Mouse (Mus musculus): Measurements from ENCODE around the gene Mov10l1. TPM values are rescaled to one million over a fixed set of nuclear protein-coding genes. Genes with fewer than 3 reads are reported as not detected.

The Mov10l1 gene
- total RNA-seq (2021): under 1 TPM; 0.12 to 0.30 TPM

DNA sequence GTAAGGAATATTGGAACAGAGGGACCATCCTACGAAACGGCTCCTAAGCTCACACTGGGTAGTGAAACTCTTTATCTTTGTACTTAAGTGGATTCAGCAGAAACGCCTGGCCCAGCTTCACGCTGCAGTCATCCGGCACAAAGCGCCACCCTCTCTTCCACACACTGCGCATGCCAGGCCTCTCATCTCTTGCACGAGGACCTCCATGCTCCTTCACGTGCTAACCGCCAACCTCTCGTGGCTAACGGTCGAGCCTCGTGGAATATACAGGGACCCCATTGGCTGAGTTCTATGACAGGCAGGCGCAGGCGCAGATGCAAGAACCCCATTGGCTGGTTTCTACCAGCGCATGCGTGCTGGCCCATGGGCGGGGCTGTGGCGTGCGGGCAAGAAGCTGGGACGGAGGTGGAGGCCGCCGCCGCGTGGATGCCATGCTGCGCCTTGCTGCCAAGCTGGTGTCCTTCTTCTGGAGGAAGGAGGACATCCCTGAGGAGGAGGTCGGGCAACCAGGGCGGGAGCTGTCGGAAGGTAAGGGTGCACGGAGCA, at the start of gene Mov10l1:
Mov10l1 (plus strand) TSS at position 376 of the 546 bp plus-strand sequence.
- no peak for DNase-seq
- intact Hi-C loops (cut with DNase I): no loop called here

DNA sequence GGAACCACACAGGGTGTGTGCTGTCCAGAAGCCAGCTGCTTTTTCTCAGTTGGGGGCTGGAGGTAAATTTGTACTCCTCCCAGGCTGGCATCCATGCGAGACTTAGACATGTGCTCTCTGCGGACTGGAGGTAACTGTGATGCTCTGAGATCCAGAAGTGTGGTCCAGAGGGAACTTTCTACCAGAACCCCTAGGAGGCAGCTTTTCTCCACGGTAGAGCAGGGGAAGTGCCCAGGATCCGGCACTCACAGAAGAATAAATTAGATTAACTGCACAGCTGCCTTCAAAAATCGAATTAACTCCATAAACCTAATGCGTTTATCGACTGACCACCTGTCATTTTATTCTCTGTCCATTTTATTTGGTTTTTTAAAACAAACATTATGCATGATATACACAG, 48.6 kb upstream of the Mov10l1 start:
- DNase-seq: no peak

DNA sequence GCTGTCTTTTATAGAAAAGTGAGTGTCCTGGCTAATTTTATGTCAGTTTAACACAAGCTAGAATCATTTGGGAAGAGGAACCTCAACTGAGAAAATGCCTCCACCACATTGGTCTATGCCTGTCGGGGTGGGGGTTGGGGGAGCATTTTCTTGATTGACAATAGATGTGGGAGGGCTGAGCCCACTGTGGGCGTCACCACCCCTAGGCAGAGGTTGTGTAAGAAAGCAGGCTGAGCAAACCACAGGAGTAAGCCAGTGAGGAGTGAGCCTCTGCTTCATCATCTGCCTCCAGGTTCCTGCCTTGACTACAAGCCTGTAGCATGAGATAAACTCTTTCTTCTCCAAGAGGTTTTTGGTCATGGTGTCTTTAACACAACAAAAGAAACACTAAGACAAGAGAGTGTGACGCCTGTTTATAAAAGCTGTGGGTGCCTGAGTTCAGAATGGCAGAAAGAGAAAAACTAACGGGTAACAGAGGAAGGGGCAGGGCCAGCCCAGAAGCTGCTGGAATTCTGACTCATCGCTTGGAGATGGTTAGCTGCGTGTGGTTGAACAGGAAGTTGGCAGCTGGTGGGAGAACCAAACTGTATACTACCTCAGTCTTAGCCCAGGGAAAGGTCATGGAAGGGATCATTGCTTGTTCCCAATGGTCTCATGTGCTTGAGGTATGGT, 46.0 kb upstream of the Mov10l1 start:
- DNase-seq: no peak
- intact Hi-C loops (cut with DNase I): no loop called here

More for the DNA sequence above, 48.6 kb upstream of the Mov10l1 start:
- intact Hi-C loops (cut with DNase I): no loop called here

DNA sequence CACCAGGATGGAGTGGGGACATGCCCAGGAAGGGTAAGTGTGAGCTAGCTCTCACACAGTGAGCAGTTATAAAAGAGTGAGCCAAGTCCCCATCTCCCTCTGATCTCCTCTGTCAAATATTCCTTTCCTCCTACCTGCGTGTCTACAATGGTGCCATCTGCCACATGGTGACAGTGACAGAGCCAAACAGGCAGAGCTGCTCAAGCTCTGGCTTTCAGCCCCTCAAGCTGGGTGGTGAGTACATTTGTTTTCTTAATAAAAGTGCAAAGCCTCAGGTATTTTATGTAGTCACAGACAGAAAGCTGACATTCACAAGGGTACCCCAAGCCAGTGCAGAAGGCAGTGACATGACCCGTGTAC, 45.4 kb upstream of the Mov10l1 start:
- intact Hi-C loops (cut with DNase I): no loop called here
- DNase-seq: no peak

DNA sequence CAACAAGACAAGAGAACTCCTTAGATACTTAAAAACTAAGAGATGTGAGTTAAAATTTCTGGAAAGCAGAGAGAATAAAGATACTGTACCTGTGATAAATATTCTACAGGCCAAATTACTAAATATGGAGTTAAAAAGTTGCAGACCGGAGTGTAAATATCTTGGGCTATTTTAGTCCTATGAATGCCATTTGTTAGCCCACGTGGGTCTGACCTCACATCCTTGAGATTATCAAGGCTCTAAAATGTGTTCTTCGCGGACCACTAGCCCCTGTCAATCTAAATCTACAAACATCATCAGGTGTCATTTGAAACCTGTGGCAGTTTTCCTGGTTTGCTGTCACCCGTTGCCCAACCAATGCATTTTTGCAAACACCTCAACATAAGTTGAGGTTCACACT, 39.9 kb upstream of the Mov10l1 start:
- DNase-seq: no peak
- intact Hi-C loops (cut with DNase I): no loop called here

DNA sequence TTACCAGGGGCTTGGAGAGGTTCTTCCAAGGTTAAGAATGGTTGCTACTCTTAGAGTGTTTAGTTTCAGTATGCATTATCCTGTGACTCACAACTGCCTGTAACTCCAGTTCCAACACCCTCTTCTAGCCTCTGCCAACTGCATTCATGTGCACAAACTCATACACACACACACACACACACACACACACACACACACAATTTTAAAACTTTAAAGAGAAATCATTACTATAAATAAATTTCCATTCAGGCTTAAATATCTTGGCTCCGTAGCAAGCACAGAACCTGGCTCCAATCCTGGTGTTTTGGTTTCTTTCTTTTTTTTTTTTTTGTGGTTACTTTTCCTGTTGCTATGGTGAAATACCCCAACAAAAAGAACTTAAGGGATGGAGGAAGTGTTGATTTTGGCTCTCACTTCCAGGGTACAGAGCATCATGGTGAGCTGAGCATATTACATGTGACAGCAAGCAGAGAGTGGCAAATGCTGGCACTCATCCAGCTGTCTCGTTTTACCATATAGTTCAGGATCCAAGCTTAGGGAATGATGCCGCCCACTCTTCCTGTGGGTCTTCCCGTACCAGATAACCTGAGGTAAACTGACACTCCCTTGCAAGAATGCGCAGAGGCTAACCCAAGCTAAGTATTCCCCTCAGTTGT, 38.7 kb upstream of the Mov10l1 start:
- no peak for DNase-seq
- intact Hi-C loops (cut with DNase I): no loop called here

DNA sequence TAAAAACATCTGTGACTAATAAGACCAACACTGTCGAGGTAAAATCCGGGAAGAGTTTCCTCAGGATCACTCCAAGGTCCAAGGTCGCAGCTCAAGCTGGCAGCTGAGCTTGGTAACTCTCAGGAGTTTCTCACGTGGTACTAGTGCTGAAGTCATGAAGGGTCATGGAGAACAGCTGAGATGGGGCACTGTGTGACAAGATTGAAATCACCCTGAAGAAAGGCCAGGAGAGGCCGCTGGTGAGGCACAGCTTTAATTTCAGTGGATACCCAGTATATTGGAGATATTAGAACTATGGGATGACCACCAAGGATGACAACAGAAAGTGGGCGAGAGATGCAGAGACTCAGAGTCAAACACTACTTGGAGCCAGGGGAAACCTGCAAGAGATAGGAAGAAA, 35.9 kb upstream of the Mov10l1 start:
- intact Hi-C loops (cut with DNase I): no loop called here
- no peak for DNase-seq

DNA sequence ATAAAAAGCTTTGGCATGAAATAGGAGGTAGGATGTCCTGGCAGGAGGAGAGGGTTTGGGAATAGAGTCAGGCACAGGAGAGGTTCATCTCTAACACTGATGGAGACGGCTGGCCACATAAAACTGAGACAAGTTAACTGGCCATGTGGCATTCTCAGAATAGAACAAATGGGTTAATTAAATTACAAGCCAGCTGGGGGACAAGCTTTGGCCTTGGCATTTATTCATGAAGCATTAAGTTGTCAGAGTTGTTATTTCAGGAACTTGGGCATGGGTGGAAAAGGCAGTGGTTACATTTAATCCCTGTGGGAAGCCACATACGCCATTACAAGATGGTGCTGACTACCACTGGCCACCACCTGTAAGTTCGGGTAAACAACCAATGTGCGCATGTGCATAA, 31.5 kb upstream of the Mov10l1 start:
- no peak for DNase-seq
- intact Hi-C loops (cut with DNase I): no loop called here

DNA sequence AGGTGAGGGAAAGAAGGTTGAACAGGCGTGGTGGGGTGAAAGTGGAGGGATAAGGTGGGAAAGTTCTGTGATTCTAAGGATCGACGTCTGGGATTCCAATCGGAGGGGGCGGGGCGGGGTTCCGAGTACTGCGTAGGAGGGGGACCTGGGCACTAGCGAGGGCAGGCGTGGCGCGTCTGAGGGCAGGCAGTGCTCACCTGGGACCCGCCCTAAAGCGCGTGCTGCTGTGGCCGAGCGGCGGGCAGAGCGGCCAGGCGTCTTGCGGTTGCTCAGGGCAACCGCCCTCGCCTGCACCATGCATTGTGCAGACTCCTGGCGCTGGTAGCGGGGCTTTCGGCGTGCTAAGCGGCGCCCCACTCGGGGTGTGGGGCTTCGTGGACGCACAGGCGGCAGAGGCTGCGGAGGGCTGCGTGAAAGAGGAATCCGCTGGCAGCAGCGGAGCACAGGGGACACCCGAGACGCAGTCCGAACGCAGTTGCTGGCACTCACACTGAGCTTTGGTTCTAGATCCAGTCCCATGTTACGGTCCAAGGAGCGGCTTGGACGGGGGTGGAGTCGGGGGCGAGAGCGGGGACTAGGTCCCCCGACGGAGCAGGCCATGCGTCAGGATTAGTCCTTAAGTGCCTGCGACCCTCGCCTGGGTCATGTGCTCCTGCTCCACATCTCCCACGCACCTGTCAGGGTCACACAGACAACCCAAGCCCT, 28.2 kb upstream of the Mov10l1 start, which contains the start of gene Ttll8:
Ttll8 (minus strand) TSS at position 51 of the 705 bp plus-strand sequence.
- intact Hi-C loops (cut with DNase I): no loop called here
- DNase-seq: no peak

DNA sequence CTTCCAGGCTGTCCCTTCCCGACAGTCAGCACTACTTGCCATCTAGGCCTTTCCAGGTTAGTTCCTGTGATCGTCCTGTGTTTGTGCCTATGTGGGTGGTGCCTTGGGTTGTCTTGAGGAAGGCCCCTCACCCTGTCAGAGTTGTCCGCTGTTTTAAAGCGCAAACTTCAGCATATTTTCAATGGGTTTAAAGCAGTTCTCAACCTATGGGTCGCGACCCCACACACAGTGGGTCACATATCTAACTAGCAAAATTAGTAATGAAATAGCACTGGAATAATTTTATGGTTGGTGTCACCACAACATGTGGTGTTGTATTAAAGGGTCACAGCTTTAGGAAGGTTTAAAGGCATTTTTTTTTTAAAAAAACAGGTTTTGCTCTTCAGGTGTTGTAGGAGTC, 27.4 kb upstream of the Mov10l1 start:
- DNase-seq: no peak
- intact Hi-C loops (cut with DNase I): no loop called here

DNA sequence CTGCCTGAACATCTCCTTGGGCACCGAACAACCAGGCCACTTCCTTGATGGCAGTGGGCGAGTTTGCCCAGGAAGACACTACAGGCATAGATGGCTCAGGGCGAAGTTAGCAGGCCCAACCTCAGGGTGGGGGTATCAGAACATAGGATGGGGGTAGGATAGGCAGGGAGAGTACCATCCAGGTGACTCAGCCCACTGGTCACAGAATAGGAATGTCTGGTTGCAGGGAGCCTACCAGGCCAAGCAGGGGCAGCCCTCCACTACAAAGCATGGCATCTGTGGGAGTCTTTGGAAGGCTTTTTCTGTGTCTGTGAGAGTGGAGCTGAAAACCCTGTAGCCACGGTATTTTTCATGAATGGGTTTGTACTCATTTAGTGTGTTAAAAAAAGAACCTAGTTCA, 25.2 kb upstream of the Mov10l1 start:
- DNase-seq: no peak
- intact Hi-C loops (cut with DNase I): no loop called here

DNA sequence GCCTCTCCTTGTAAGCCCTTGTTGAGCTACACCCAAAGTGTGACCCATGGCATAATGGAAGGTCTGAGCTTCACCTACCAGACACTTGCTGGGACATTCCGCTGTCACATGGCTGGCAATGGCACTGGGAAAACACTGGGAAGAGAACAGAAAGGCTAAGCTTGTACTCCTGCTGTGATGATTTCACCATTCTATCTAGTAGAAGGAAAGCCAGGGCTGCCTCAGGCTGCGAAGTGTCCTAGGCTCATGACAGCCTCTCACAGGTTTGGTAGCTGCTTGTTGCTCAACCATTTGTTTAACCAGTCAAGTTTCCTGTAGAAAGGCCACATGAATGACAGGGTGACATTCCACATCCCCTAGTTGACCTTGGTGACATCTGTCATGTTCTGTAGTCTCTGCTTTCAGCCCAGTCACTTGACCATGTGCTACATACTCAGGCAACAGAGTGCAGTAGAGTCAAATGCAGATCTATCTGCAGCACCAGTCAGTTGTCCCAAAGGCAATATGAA, 18.6 kb upstream of the Mov10l1 start:
- intact Hi-C loops (cut with DNase I): no loop called here
- DNase-seq: no peak

DNA sequence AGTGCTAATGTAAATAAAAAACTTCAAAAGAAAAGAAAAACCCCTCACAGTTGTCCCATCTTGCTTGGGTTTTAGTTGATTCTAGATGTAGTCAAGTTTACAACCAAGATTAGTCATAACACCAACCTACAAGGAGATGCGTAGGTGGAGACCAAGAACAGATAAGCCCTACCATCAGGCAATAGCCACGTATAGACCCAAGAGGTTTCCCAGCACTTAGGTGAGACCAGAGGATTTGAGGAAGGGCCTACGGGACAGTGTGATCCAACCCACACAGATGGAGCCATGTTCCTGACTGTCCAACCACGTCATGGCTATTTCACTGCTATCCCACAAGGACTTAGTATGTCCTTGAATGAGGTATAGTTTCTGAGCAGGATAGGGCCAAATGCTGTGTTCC, 10.4 kb upstream of the Mov10l1 start:
- no peak for DNase-seq
- intact Hi-C loops (cut with DNase I): no loop called here

DNA sequence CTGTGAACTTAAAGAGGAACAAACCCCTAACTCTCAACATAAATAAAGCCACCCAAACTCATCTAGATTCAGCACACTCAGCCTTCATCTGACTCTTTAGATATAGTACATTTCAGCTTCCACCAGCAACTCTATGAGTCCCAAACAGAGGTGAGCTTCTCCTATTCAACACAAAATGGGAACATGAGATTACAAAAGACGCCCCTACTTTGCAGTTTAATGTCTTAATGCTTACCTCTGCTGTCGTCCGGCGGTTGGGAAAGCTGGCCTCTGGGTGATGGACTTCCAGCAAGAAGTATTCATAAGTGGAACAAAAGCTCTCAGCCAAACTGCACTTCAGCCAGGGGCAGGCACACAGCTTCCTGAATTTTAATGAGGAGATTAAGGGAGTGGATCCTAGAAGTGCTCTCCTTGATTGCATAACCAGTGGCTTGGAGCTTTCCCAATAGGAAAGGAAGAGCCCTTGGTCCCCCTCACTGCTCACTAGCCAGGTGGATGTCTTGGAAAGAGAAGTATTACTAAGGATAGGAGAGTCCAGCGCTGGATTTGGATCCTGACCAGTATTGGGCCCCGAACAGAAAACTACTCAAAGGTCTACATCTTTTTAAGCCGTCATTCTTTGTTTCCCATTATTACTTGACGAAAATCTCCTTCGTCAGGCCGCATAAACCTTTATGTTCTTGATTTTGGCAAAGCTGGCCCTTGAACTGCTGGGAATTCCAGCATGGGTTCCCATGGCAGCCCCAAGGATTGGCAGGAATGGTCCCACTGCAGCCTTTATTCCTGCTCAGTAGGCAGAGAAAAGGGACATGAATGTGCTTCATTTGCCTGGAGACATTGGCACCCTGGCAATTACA, 4.2 kb upstream of the Mov10l1 start, which contains the start of gene Mlc1:
Mlc1 (minus strand) TSS at position 727 of the 857 bp plus-strand sequence.
- intact Hi-C loops (cut with DNase I): no loop called here
- DNase-seq: peak; percentile 64

DNA sequence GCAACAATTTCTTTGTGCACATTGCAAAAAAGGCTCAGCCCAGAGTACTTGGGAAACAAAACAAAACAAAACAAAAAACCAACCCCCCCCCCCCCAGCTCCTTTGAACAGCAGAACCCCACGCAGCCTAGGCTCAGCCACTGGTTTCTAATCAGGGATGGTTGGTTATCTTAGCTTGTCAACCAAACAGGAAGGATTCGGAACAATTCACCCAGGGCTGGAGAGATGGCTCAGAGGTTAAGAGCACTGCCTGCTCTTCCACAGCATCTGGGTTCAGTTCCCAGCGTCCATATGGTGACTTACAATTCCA, 3.6 kb upstream of the Mov10l1 start:
- DNase-seq: no peak
- intact Hi-C loops (cut with DNase I): no loop called here

DNA sequence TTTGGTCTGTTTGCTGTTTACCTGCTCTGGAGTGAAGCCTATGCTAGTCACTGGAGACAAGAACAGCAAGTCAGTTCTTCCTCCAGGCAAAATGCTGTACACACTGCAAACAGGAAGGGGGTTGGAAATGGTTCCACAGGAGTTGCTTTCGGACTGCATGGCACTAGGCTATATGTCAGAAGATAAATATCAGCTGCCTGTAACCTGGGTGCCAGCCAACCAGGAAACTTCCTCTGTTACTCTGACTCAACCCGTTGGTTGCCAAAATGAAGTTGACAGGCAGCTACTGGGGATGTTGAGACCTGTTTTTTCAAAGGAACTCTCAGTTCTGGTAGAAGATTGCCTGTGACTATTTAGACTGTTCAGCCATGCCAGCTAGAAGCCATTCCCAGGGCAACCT, 6.5 kb downstream of the Mov10l1 start:
- intact Hi-C loops (cut with DNase I): no loop called here
- no peak for DNase-seq

DNA sequence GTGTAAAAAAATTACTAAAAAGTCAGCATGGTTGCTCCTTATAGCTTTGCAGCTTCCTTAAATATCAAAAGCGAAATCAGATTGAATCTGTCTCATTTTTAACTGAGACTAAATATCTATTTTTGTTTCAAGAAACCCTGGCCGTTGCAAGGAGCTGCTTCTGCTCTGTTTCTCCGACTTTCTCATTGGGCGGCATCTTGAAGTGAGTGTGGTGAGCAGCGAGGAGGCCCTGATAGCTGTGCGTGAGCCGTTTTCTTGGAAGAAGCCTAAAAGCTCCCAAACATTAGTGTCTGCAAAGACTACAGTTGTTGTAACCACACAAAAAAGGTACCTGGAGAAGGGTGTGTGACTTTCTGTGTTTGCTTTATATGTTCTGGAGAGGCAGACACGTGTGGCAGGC, 15.9 kb downstream of the Mov10l1 start:
- no peak for DNase-seq
- intact Hi-C loops (cut with DNase I): no loop called here

DNA sequence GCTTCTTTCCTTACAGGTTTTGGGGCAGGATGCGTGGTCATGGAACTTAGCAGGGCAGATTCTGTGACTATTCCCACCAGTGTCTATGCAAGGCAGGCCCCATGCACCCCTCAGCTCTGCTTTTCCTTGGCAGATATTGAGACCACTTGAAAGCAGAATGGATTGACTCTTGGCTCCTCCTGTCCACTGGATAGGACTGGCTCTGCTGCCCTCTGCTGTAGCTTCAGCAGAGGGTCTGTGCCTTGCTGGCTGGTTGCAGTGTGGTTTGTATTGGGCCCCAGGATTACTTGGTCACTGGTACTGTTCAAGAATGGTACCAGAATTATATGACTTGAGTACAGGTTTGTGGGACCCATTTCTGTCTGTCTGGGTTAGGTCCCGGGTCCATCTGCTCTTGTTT, 16.4 kb downstream of the Mov10l1 start:
- DNase-seq: peak; percentile 35
- intact Hi-C loops (cut with DNase I): no loop called here

DNA sequence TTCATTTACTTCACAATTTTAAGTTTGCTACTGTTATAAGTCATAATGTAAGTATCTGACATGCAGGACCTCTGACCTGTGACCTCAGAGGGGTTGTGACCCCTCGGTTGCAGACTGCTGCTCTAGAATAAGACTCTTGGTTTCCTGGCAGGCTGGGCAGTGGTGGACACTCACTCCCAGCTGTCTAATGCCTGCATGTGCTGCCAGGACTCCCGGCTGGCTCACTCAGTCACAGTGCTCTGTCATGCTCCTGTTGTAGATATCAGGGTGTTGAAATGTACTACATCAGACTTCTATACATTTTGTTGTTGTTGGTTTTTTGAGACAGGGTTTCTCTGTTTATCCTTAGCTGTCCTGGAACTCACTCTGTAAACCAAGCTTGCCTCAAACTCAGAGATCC, 17.7 kb downstream of the Mov10l1 start:
- intact Hi-C loops (cut with DNase I): no loop called here
- no peak for DNase-seq

DNA sequence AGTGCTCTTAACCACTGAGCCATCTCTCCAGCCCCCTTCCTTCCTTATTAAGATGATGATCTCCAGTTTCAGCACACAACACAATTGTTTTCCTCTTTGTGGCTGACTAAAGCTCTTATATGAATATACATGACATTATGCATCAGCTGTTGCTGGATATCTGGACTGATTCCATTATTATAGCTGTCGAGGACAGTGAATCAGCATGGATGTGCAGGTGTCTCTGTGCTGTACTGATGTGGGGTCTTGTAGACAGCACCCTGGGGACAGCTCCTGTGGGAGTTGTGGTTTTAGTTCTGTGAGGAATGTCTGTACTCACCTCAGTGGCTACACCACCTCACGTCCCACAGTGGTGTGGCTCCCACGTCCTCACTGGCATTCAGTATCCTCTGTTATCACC, 18.5 kb downstream of the Mov10l1 start:
- DNase-seq: no peak
- intact Hi-C loops (cut with DNase I): no loop called here

DNA sequence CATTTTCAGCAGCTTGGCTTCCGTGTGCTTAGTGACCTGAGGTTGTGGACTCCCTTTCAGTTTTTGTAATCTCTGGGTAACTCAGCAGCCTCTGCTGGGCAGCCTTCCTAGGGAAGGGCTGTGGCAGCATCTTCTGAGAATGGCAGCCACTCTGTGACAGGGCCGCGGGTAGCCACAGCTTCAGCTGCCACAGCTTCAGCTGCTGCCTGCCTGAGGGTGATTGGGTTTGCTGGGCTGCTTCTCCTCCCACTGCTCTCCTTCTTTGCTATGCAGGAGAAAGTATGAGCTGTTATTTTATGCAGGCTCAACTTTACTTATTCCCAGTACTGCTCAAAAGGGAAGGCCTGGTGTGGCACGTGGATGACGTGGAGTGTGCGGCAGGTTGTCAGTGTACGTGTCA, 24.3 kb downstream of the Mov10l1 start:
- intact Hi-C loops (cut with DNase I): no loop called here
- no peak for DNase-seq
